Mouse (Mus musculus) olfactory bulb, adult 2 months (tissue): ENCODE measurements around the gene Aacs.

ENCODE experiments used
- CTCF ChIP-seq: fragments of 200-500 bp; IDR thresholded peaks from 2 replicates; pipeline ENCODE4 v1.5.1; 2012; ENCODE audit warnings: low read depth, mild to moderate bottlenecking, low read length, moderate library complexity; ENCODE audit not compliant: insufficient read depth
- POLR2A ChIP-seq: fragments of 200-500 bp; IDR thresholded peaks from 2 replicates; pipeline ENCODE4 v1.6.1; 2012; ENCODE audit warnings: mild to moderate bottlenecking, low read depth, low read length, moderate library complexity; ENCODE audit not compliant: insufficient read depth

DNA sequence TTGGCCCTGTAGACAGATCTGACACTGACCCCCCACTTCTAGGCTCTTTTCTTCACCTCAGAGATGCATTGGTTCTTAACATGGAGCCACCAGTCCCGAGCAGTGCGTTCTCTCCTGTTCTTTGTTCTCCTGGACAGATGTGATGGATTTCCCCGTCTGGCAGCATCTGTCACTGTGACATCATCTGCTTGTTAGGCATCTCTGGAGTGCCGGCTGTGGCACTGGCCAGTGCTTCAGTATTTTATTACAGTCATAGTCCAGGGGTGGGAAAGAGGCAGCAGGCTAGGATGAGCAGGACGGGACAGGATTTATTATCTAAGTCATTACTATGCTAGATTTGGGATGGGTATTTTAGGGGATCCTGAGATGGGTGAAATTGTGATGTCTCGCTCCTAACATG is 87.9 kb downstream of the Aacs start:
- TF ChIP-seq CTCF (no peak), POLR2A (no peak)
